Mouse (Mus musculus): ENCODE measurements around the gene Otulin.

The Otulin gene

GRCm38 (mm10) chr15:27549878-27550277 lies 80.6 kb downstream of the Otulin start:
- DNase-seq (ENCODE audit: low spot score), result no peak

GRCm38 (mm10) chr15:27549071-27549470 lies 81.4 kb downstream of the Otulin start:
- DNase-seq (ENCODE audit: low spot score), result no peak

- DNase-seq (ENCODE audit: low spot score), result no peak
Measured at GRCm38 (mm10) chr15:27548110-27548509, 82.4 kb downstream of the Otulin start.

- no peak for DNase-seq (ENCODE audit: low spot score)
Measured at GRCm38 (mm10) chr15:27545203-27545602, 85.3 kb downstream of the Otulin start.

GRCm38 (mm10) chr15:27539745-27540144 lies 90.7 kb downstream of the Otulin start:
- no peak for DNase-seq (ENCODE audit: low spot score)

- no peak for DNase-seq (ENCODE audit: low spot score)
Measured at GRCm38 (mm10) chr15:27537519-27538223, 92.8 kb downstream of the Otulin start.

GRCm38 (mm10) chr15:27536771-27537170 lies 93.7 kb downstream of the Otulin start:
- no peak for DNase-seq (ENCODE audit: low spot score)

GRCm38 (mm10) chr15:27536186-27536585 lies 94.3 kb downstream of the Otulin start:
- DNase-seq (ENCODE audit: low spot score), result no peak

- DNase-seq (ENCODE audit: low spot score), result no peak
Measured at GRCm38 (mm10) chr15:27535681-27536080, 94.8 kb downstream of the Otulin start.

GRCm38 (mm10) chr15:27533036-27533435 lies 97.5 kb downstream of the Otulin start:
- DNase-seq (ENCODE audit: low spot score), result no peak

GRCm38 (mm10) chr15:27530023-27530422 lies 100.5 kb downstream of the Otulin start:
- no peak for DNase-seq (ENCODE audit: low spot score)

GRCm38 (mm10) chr15:27528896-27529295 lies 101.6 kb downstream of the Otulin start:
- no peak for DNase-seq (ENCODE audit: low spot score)

GRCm38 (mm10) chr15:27525233-27526005 lies 105.1 kb downstream of the Otulin start:
- DNase-seq (ENCODE audit: low spot score), result no peak

- DNase-seq (ENCODE audit: low spot score), result no peak
Measured at GRCm38 (mm10) chr15:27519857-27520256, 110.6 kb downstream of the Otulin start.

GRCm38 (mm10) chr15:27518026-27518425 lies 112.5 kb downstream of the Otulin start:
- no peak for DNase-seq (ENCODE audit: low spot score)

- DNase-seq (ENCODE audit: low spot score), result no peak
Measured at GRCm38 (mm10) chr15:27516927-27517326, 113.6 kb downstream of the Otulin start.

- DNase-seq (ENCODE audit: low spot score), result no peak
Measured at GRCm38 (mm10) chr15:27508982-27509381, 121.5 kb downstream of the Otulin start.

- no peak for DNase-seq (ENCODE audit: low spot score)
Measured at GRCm38 (mm10) chr15:27508169-27508568, 122.3 kb downstream of the Otulin start.

GRCm38 (mm10) chr15:27506893-27507596 lies 123.4 kb downstream of the Otulin start:
- DNase-seq (ENCODE audit: low spot score), result no peak

- no peak for DNase-seq (ENCODE audit: low spot score)
Measured at GRCm38 (mm10) chr15:27506127-27506886, 124.2 kb downstream of the Otulin start.

- no peak for DNase-seq (ENCODE audit: low spot score)
Measured at GRCm38 (mm10) chr15:27503801-27504730, 126.4 kb downstream of the Otulin start.

Data from ovary, postnatal 10 days (tissue).